Mouse (Mus musculus) intestine, postnatal 0 days (tissue): ENCODE results near the gene Syn3. TPM values are rescaled to one million over a fixed set of nuclear protein-coding genes. Genes with fewer than 3 reads are reported as not detected.

Experiments
- ATAC-seq: fragments of 200-750 bp; cut with Nextera tagmentation; 2 replicates; pipeline ENCODE4 v1.8.0; 2017; ENCODE audit warnings: mild to moderate bottlenecking, moderate TSS enrichment, moderate library complexity
- H3K27ac ChIP-seq: fragments of 300-500 bp; sonication (generic); 2 replicates; pipeline ENCODE4 v1.5.1; 2014; ENCODE audit warnings: mild to moderate bottlenecking, low read depth, low read length, moderate library complexity
- H3K27me3 ChIP-seq: fragments of 300-500 bp; sonication (generic); replicated peaks from 2 replicates; pipeline ENCODE4 v1.6.1; 2014; ENCODE audit warnings: low read length, mixed read lengths; ENCODE audit not compliant: control insufficient read depth, insufficient read depth
- H3K36me3 ChIP-seq: fragments of 300-500 bp; sonication (generic); 2 replicates; pipeline ENCODE4 v1.6.1; 2014; ENCODE audit warnings: mild to moderate bottlenecking, moderate library complexity; ENCODE audit not compliant: control insufficient read depth, insufficient read depth
- H3K4me1 ChIP-seq: fragments of 300-500 bp; sonication (generic); replicated peaks from 2 replicates; pipeline ENCODE4 v1.6.1; 2014; ENCODE audit warnings: antibody characterized with exemption, low read length, mixed read lengths; ENCODE audit not compliant: control insufficient read depth, insufficient read depth
- H3K4me2 ChIP-seq: fragments of 300-500 bp; sonication (generic); replicated peaks from 2 replicates; pipeline ENCODE4 v1.6.1; 2014; ENCODE audit warnings: low read depth, mild to moderate bottlenecking, moderate library complexity
- H3K4me3 ChIP-seq: fragments of 300-500 bp; sonication (generic); 2 replicates; pipeline ENCODE4 v1.5.1; 2014; ENCODE audit warnings: low read depth, low read length
- H3K9ac ChIP-seq: fragments of 300-500 bp; sonication (generic); 2 replicates; pipeline ENCODE4 v1.6.1; 2014; ENCODE audit warnings: mild to moderate bottlenecking, low read depth, low read length
- H3K9me3 ChIP-seq: fragments of 300-500 bp; sonication (generic); 2 replicates; pipeline ENCODE4 v1.6.1; 2016; ENCODE audit warnings: mixed run types; ENCODE audit not compliant: control insufficient read depth
- CTCF ChIP-seq: sonication (generic); IDR thresholded peaks from 2 replicates; pipeline ENCODE4 v1.5.1; 2016; ENCODE audit warnings: low read depth, mild to moderate bottlenecking, control low read depth, antibody characterized with exemption, moderate library complexity
- WGBS: fragments of 180-500 bp; shearing (Covaris S2); extraction: QIAGEN DNeasy Blood & Tissue Kit; methylation state at CpG from one replicate; pipeline ENCODE4 v1.1.7; 2014; 5-methylcytosine and 5-hydroxymethylcytosine counted together
- polyA plus RNA-seq: library from polyadenylated mRNA; unstranded; fragments of >200 nt; fragmentation: Nextera tagmentation; extraction: Ambion mirVana; gene quantifications from 2 replicates; pipeline ENCODE4 v1.2.1, GENCODE M21; 2015

The Syn3 gene
- polyA plus RNA-seq, 1 experiment from 2014 or later: 1.1 TPM

DNA sequence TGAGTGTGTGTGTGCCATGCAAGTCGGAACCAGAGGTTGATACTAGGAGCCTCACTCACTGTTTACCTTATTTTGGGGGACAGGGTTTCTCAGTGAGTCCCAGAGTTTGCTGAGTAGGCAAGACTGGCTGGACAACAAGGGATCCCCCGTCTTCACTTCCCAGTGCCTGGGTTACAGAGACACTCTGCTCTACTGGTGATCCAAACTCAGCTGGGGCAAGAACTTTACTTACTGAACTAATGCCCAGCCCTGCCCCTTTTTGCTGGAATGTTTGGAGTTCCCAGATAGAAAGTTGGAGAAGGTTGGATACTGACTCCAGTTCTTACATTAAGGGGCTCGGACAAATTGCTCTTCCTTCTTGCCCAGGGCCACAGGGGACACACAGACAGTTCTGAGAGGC is 109.3 kb downstream of the Syn3 start:
- no peak for TF ChIP-seq CTCF
- Histone ChIP-seq H3K4me2 (no peak overlapping the region), H3K9ac (no peak overlapping the region), H3K27me3 (no peaks in the 10 kb centered on the region), H3K4me1 (no peaks in the 10 kb centered on the region), H3K36me3 (no peaks in the 10 kb centered on the region), H3K4me3 (no peak overlapping the region), H3K27ac (no peak overlapping the region), H3K9me3 (no peaks in the 10 kb centered on the region)
- WGBS: 76% methylated on average over 3 of the region's 3 CpGs
- no peak for ATAC-seq

DNA sequence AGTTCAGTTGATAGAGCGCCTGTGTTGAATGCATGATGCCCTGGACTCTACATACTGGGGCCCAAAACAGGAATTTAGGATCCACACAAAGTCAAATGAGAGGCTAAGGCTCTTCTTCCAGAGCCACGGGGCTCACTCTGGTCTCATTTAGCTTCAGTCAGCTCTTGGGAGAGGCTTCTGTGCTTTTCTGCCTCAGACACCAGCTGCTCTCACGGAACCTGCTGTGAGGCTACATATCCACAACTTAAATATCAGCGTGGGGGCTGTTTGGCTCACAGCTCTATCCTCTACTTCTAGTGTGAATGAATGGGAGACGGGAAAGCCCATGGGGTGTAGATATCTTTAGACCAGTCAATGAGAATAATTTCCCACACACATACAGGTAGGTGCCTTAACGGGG is 109.9 kb downstream of the Syn3 start:
- Histone ChIP-seq H3K9ac (no peak overlapping the region), H3K4me3 (no peak overlapping the region), H3K4me2 (no peak overlapping the region), H3K9me3 (no peaks in the 10 kb centered on the region), H3K27ac (no peak overlapping the region), H3K4me1 (no peaks in the 10 kb centered on the region), H3K27me3 (no peaks in the 10 kb centered on the region), H3K36me3 (no peaks in the 10 kb centered on the region)
- 85% methylated on average over 6 of the region's 6 CpGs for WGBS
- no peak for TF ChIP-seq CTCF
- no peak for ATAC-seq

DNA sequence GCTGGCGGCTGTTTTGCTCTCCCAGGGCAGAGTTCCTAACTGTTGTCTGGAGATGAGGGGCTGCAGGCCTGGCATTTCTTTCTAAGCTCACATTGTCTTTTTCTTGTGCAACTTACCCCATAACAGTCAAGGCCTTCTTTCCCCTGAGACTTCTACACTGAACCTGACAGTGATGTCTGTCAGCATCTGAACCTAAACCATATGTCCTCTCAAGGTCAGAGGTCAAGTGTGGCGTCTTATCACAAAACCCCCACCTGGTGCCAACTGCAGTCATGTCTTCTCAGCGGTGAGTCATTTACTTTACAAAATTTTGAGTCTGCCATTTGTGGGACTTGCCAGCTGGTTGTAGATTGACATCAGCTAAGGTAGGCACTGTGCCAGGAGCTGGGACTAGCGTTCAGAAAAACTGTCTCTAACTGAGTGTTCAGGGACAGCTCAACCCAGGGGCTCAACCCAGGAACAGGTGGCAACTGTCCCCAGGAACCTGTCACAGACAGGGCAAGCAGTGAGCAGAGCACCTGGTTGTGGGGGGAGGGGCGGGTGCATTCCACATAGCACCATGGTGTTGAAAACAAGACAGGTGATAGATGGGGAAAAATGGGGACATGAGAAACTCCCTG is 110.8 kb downstream of the Syn3 start:
- no peak for ATAC-seq
- Histone ChIP-seq H3K4me2 (no peak overlapping the region), H3K9me3 (no peaks in the 10 kb centered on the region), H3K27me3 (no peaks in the 10 kb centered on the region), H3K9ac (no peak overlapping the region), H3K27ac (no peak overlapping the region), H3K36me3 (no peaks in the 10 kb centered on the region), H3K4me1 (no peaks in the 10 kb centered on the region), H3K4me3 (no peak overlapping the region)
- TF ChIP-seq CTCF: no peak
- WGBS: 67% methylated on average over 5 of the region's 5 CpGs

DNA sequence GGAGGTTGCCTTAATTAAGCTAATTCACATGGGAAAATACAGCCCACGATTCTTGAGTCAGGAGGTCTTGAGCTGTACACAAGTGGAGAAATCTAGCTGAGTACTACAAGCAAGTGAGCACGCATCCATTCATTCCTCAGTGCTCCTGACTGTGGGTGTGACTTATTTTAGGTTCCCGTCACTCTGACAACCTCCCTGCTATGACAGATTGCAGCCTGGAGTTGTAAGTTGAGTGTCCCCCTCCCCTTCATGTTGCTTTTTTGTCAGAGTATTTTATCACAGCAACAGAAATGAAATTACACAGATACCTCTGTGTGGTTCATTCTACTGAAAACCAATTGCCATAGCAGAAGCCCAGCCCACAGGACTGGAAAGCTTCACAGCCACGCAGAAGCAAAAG is 112.5 kb downstream of the Syn3 start:
- TF ChIP-seq CTCF: no peak
- H3K27me3 ChIP-seq: no peaks in the 10 kb centered on the region
- H3K4me2 ChIP-seq: no peak overlapping the region
- ATAC-seq: no peak
- no peak overlapping the region for H3K9ac ChIP-seq
- H3K27ac ChIP-seq: no peak overlapping the region
- H3K9me3 ChIP-seq: no peaks in the 10 kb centered on the region
- no peaks in the 10 kb centered on the region for H3K4me1 ChIP-seq
- H3K4me3 ChIP-seq: no peak overlapping the region
- WGBS: 74% methylated on average over 4 of the region's 4 CpGs
- no peaks in the 10 kb centered on the region for H3K36me3 ChIP-seq

DNA sequence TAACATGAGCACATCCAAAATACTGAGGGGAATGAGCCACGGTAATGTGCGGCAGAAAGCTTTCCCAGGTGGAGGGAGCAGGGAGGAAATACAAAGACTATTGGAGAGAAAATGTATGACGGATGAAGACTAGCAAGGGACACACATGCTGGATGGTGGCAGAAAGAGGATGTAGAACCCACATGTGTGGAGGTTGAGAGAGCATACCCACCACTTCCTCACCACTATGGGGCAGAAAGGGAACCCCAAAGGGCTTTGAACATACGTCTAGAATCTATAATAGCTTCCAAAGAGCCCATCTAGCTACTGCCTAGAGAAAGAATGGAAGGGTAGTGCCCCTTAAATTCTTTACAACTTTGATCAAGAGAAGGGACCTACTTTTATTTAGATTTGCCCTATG is 113.0 kb downstream of the Syn3 start:
- no peak for ATAC-seq
- H3K9ac ChIP-seq: no peak overlapping the region
- H3K4me2 ChIP-seq: no peak overlapping the region
- H3K4me3 ChIP-seq: no peak overlapping the region
- no peaks in the 10 kb centered on the region for H3K9me3 ChIP-seq
- H3K36me3 ChIP-seq: no peaks in the 10 kb centered on the region
- H3K27me3 ChIP-seq: no peaks in the 10 kb centered on the region
- 87% methylated on average over 4 of the region's 4 CpGs for WGBS
- H3K27ac ChIP-seq: no peak overlapping the region
- TF ChIP-seq CTCF: no peak
- H3K4me1 ChIP-seq: no peaks in the 10 kb centered on the region

DNA sequence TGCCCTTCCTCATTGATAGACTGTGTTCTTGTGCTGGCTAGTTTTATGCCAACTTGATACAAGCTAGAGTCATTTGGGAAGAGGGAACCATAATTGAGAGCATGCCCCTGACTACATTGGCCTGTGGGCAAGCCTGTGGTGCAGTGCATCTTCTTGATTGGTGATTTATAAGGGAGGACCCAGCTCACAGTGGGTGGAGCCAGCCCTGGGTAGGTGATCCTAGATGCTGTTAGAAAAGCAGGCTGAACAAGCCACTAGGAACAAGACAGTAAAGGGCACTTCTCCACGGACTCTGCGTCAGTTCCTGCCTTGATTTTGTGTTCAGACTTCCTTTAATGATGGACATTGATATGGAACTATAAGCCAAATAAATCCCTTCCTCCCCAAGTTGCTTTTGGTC is 114.0 kb downstream of the Syn3 start:
- no peak overlapping the region for H3K4me3 ChIP-seq
- H3K9me3 ChIP-seq: no peaks in the 10 kb centered on the region
- H3K27ac ChIP-seq: no peak overlapping the region
- TF ChIP-seq CTCF: no peak
- H3K4me1 ChIP-seq: no peaks in the 10 kb centered on the region
- H3K9ac ChIP-seq: no peak overlapping the region
- no peaks in the 10 kb centered on the region for H3K27me3 ChIP-seq
- 91% methylated on average over 2 of the region's 2 CpGs for WGBS
- no peak for ATAC-seq
- no peaks in the 10 kb centered on the region for H3K36me3 ChIP-seq
- H3K4me2 ChIP-seq: no peak overlapping the region

DNA sequence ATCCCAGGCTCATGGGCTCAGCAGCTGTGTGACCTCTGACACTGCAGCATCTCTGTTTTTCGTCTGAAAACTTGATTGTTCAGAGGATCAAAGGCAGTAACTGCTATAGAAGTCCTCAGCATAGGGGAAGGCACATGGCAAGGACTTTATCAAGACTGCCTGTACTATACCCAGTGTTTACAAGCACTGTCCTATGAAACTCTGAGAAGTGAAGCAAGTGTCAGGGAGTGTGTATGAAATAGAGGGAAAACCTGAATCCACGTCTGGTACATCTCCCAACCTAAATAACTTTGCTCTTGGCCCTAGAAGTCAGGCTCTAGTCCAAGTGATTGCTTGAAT is 116.8 kb downstream of the Syn3 start:
- 37% methylated on average over 2 of the region's 2 CpGs for WGBS
- Histone ChIP-seq H3K9ac (no peak overlapping the region), H3K27me3 (no peaks in the 10 kb centered on the region), H3K27ac (no peak overlapping the region), H3K4me2 (no peak overlapping the region), H3K4me3 (no peak overlapping the region), H3K36me3 (no peaks in the 10 kb centered on the region), H3K4me1 (no peaks in the 10 kb centered on the region), H3K9me3 (no peaks in the 10 kb centered on the region)
- no peak for ATAC-seq
- no peak for TF ChIP-seq CTCF
